Mouse (Mus musculus) right cerebral cortex, postnatal 14 days (tissue): Measurements from ENCODE around the gene Ihh.

Experiments
- DNase-seq: peaks from one replicate; pipeline ENCODE4 v3.0.0; 2022

Gene Ihh

DNA sequence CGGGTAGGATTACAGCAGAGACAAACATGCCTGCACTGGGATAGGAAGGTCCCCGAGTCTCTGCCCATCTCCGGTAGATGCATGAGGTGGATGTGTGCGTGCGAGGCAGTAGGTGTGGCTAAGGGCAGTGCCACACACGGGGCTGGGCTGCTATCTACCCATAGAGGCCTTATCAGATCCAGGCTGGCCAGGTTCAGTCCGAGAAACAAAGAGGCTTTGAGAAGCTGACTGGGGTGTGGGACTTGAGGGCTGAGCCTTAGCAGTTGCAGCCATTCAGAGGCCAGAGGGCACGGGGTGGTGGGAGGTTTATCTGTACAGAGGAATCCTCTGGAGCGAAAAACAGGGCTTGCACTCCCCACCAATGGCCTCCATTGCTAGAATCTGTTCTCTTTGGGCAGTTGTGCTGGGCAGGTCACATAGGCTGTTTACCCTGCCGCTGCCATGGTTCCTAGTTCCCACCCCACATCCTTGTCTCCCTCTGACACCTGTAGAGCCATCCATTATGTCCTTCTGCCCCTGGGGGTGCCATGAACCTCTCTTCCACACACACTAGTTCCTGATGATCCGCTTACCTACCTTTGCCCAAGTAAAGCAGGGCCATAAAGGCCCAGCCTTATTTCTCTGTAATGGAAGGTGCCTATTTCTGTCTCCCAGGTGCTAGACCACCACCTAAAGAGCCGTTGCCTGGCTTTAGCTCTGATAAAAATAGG lies 9.7 kb downstream of the Ihh start:
- no peak for DNase-seq

DNA sequence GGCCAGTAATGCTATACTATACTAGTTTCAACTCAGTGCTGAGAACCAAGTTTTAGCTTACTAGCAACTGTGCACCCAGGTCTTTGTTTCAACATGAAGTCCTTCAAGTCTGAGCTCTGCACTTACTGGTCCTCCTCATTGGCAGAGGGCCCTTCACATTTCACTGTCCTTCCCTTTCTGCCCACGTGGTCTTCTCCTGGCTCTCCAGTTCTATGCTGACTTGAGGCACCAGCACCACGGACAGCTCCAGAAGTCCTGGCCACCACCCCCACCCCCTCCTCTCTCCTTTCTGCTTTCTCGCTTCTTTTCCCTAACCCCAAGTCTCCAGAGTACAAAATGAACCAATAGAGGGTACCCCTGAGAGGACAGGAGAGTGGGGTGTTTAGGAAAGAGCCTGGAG lies 11.7 kb downstream of the Ihh start:
- no peak for DNase-seq

DNA sequence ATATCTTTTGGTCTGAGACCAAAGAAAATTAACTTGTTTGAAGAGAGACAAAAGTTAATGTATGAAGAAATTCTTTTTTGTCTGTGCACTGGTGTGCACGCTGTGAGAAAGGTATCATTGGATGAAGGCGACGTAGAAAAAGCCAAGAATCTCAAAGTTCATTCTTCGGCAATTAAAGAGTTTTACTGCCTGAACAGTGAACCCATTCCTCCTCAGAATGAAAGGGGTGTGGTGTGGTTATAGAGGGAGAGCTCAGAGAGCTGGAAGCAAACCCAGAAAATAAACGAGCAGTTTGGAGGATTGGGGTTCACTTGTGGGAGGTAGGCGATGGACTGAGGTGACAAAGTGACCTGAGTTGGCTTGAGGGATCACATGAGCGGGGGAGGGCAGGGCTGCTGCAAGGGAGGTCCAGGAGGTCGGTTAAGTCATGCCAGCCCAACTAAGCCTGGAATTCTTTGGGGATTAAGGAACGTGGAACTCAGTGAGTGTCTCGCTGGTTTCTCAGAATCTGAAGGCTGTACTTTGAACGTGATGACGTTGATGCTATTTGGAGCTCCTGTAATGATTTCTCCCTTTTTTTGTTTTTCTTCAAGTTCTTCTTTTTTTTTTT lies 15.1 kb downstream of the Ihh start:
- DNase-seq = no peak

DNA sequence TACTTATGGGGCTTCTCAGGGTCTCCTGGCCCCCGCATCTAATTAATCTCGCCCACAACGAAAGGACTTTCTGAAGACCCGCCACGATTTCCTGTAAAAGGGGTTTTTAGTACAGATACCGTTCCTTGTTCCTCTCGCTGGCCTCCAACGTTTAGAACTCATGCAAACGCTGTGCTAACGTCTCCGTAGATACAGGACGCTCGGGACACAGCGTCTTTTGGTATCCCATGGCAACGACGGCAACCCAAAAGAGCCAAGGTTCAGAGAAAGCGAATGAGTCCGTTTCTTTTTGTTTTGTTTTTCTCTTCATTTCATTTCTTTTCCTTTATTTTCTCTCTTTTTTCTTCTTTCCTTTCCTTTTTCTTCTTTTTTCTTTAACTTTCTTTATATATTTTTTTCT lies 16.1 kb downstream of the Ihh start, which contains the start of gene Cfap65:
Gene Cfap65, minus strand, starts transcription at position 198 of the 400 bp plus-strand sequence.
- DNase-seq = peak; percentile 75

DNA sequence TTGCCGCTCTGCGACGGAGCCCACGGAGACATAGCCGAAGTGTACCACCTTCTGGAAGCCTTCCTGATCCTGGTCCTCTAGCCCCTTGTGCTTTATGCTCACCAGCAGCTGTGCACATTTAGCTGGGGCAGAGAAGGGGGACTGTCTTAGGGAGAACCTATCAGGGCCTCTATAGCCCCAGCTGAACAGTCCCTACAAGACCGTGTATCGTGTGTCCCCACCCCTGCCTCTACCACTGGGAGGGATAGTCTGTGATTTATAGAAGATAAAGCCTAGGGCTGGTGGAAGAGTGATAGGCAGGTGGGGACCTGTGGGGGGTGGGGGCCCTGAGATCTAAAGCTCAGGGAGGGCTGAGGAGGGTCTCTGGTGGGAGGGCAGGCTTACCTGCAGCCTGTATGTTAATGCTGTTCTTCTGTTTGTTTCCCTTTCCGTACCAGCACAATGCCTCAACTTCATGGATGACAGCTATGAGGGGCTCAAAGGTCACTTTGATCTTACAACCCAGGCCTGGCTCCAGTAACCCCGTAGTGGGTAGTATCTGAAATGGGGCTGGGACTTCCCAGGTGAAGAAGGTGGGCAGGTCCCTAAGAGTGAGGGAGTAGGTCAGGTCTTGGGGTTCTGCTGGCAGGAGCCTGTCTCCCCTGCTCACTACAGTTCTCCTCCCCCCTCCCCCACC lies 23.7 kb downstream of the Ihh start:
- no peak for DNase-seq

DNA sequence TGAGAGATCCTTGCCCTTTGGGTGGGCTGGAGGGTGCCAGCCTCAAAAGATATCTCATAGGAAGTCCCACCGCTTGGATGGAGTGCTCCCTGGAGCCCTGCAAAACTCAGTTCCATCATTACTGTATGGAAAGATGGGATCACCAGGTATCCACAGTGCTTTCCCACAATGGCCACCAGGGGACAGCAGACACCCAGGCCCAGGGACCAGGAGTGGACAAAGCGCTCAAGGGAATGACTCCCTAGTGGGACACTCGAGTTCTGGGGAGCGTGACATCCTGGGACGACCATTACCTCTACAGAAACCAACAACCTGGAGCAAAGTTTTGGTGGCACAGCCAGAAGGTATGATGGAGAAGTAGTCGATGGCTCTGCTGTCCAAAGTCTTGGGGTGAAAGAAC lies 24.8 kb downstream of the Ihh start:
- peak; percentile 41 for DNase-seq

DNA sequence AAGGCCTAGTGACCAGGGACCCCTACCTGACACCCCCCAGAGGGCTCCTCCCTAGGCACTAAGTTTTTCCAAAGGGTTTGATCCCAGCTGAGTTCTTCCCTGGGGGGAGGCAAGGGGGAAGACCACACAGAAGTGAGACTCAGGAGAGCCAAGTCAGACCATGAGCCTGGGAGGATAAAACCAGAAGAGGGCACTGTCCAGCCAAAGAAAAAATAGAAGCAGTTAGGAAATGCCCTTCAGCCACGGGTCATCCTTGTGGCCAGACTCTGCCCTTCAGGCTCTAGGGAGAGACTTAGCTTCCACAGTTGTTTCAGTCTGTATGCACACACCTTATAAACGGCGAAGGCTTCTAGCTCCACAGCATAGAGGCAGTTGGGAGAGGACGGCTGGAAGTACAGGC lies 27.0 kb downstream of the Ihh start:
- DNase-seq = no peak

DNA sequence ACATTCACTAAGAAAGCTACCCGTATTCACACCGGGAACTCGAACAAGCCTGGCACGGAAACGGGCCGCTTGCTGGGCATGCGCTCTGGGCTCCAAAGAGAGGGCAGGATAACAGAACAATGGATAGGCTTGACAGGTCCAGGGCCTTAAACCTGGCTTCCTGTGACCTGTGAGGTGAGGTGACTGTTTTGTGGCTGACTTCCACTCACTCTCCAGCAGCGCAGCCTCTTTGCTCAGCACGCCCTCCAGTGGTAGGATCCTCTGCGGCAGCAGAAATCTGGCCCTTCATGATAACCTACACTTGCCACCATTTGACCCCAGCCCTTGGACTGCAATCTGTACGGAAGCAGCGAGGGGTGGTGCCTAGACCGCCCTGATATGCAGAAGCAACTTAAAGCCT lies 35.8 kb downstream of the Ihh start:
- no peak for DNase-seq

DNA sequence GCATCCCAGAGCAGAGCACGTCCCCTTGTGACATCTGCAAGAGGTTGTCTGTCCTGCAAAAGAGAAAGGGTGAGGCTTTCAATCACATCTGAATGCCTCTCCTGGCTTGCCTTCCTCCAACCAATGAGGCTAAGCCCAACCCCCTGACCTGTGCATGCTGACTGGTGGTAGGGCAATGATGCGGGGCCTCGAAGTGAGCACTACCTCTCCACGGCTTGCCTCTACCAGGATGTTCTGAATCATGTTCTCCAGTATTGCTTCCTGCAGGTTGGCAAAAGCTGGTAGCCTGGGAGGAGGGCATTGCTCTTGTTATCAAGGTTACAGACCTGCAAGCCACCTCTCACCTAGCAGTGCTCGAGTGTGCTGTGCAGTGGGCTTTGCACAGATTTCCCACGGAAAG lies 49.3 kb downstream of the Ihh start:
- DNase-seq = no peak

DNA sequence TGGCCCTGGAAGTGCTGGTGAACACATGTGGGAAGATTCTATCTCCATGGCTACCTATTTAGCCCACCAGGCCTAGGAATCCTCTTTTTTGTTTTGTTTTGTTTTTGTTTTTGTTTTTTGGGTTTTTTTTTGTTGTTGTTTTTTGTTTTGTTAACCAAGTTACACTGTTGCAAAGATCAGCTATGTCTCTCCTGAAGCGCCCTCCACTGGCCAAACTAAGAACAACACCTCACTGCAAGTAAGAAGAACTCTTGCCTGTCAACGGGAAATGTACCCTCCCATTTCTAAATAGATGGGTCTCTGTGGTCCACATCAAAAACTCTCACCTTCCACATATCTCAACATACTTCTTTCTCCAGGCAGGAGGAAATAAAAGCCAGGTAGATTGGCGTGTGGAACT lies 49.8 kb downstream of the Ihh start:
- peak; percentile 81 for DNase-seq

DNA sequence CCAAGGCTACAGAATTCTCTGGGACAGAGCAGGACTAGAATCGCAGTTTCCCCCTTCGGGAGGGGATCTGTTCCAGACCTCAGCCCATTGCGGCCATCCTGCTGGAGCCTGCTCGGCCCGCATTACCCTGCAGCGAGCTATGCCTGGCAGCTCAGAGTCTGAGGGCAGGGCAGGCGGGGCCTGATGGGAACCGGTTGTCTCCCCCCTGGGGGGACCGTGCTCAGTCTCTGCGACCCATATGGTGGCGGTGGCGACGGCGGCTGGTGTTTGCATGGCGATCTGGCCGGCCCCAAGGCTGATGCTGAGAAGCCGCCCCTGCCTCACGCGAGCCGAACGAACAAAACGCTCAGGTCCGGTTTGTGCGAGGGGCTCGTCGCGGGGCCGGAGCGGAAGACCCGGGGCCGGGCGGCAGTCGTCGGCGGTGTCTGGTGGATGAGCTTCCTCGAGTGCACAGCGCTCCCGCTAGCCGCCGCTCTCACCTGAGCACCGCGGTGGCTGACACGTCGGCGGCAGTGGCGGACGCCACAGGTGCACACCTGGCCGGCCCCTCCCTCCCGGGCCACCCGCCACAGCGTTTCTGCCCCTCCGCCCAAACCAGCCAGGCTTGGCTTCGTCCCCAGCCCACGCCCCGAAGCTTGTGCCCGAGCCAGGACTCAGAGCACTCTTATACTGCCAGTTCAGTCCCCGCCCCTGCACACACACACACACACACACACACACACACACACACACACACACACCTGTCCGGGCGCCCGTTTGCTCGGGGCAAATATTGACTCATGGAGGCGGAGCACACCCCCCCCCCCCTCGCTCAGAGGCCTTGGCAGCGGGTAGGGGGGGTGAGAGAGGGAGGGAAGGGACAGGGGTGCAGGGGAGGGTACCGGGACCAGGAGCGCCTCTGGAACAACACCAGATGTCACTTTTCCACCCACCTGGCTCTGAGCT lies 50.9 kb downstream of the Ihh start:
- DNase-seq = no peak

DNA sequence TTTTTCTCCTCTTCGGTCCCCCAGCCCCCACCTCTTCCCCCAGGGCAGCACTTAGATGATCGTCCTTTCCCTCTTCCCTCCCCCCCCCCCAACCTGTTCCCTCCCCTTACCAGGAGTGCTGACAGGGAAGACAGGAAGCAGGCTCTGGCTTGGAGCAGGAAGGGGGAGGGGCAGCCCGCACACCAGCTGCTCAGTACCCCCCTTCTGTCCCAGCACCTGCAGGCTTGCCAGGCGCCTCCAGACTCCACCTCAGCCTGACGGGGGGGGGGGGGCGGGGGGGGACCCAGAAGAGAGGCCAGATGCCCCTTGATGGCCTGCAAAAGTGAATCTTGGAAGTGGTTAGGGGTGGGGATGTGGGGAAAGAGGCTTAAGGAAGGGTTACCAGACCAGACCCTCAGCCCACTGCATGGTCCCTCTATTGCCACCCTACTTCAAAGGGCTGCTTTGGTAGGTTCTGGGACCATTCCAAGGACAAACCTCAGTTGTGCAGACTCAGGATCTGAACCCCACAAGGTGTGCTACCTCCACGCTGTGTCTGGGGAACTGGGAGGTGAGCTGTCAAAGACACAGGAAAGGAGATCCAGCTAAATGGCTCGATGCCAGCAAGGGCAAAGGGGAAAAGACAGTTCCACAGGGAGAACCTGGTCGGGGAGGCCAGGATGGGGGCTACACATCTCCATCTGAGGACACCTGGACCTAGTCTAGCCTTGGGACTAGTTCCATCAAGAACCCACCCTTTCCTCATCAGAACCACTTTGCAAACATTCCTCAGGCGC lies 52.6 kb downstream of the Ihh start:
- DNase-seq = no peak

DNA sequence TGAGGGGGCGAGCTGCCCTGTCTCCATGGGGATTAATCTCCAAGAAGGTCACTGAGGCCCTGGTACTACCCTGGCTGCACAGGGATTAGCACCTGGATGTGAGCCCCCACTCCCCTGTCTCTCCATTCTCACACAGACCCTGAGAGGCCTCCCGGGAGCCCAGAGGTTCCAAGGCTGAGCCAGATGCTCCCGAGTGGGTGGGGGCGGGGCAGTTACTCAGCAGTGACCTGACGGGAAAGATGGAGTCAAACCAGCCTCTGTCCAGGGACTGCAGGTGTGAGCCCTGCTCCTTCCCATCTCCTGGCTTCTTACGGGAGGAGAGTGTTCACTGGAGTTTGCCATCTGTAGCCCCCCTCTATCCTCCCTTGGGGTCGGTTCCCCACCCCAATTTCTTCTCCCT lies 53.5 kb downstream of the Ihh start:
- DNase-seq = no peak
